In the genomic region with DNA sequence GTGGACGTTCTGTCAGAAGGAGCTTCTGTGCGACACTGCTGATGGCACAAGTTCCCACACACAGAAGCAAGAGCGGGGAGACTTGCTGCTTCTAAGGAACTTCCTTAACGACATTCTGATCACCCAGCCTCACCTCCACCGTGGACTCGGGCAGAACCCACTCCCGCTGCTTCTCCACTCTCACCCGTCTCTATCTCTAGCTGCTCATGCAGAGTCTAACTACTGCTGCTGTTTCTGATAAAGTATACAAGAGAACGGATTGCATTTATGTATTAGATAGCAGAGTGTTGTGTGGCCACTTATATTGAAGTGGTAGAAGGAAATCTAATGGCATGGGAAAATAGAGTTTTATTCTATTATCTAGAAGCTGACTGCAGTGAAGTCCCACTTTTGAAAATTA, we compare ENCODE assay signal across 42 mouse cellular contexts. TPM values are rescaled to one million over a fixed set of nuclear protein-coding genes. Genes with fewer than 3 reads are reported as not detected.
"Had no signal": no experiment of that assay in that cellular context is flagged by ENCODE, and none has a peak within 500 bp of the region (broad histone marks: within the 10 kb centered on the region; RNA-seq: fewer than 3 reads in every experiment).

No protein-coding gene starts in this region.

- H3K27ac ChIP-seq: left cerebral cortex, adult 2 months; limb, embryonic 10.5 days; limb, embryonic 12.5 days; limb, embryonic 13.5 days; limb, embryonic 15.5 days; liver, embryonic 12.5 days; liver, embryonic 13.5 days; liver, embryonic 14.5 days; liver, embryonic 15.5 days; lung, embryonic 15.5 days; macrophage; midbrain, embryonic 10.5 days; midbrain, embryonic 12.5 days; midbrain, embryonic 13.5 days; midbrain, embryonic 15.5 days had no signal

- H3K4me3 ChIP-seq: left cerebral cortex, adult 2 months; limb, embryonic 10.5 days; limb, embryonic 12.5 days; limb, embryonic 13.5 days; limb, embryonic 15.5 days; liver, embryonic 12.5 days; liver, embryonic 13.5 days; liver, embryonic 15.5 days; lung, embryonic 15.5 days; megakaryocyte, embryonic 14.5 days; midbrain, embryonic 10.5 days; midbrain, embryonic 12.5 days; midbrain, embryonic 13.5 days; midbrain, embryonic 15.5 days; myocyte had no signal

- H3K9me3 ChIP-seq: limb, embryonic 10.5 days; limb, embryonic 12.5 days; limb, embryonic 13.5 days; limb, embryonic 15.5 days; liver, embryonic 12.5 days; liver, embryonic 13.5 days; liver, embryonic 15.5 days; lung, embryonic 15.5 days; megakaryocyte, embryonic 14.5 days; midbrain, embryonic 10.5 days; midbrain, embryonic 12.5 days; midbrain, embryonic 13.5 days; midbrain, embryonic 15.5 days had no signal

- H3K9ac ChIP-seq: limb, embryonic 12.5 days; limb, embryonic 13.5 days; limb, embryonic 15.5 days; liver, embryonic 12.5 days; liver, embryonic 13.5 days; liver, embryonic 14.5 days; liver, embryonic 15.5 days; liver, postnatal 0 days; lung, embryonic 14.5 days; lung, embryonic 15.5 days; midbrain, embryonic 12.5 days; midbrain, embryonic 13.5 days; midbrain, embryonic 15.5 days had no signal

- H3K4me2 ChIP-seq: limb, embryonic 12.5 days; limb, embryonic 13.5 days; limb, embryonic 15.5 days; liver, embryonic 12.5 days; liver, embryonic 13.5 days; liver, embryonic 15.5 days; lung, embryonic 14.5 days; lung, embryonic 15.5 days; midbrain, embryonic 11.5 days; midbrain, embryonic 12.5 days; midbrain, embryonic 13.5 days; midbrain, embryonic 15.5 days had no signal

- ATAC-seq: liver, embryonic 12.5 days; liver, postnatal 0 days; lung, postnatal 0 days; midbrain, embryonic 13.5 days; midbrain, embryonic 15.5 days; midbrain, embryonic 16.5 days had no signal

- DNase-seq: left cerebral cortex, postnatal 4 days; liver, embryonic 13.5 days; liver, postnatal 0 days; lung, adult 18-20 months; lung, adult 2 months; lung, embryonic 14.5 days; lung, postnatal 10 days; lung, postnatal 14 days; lung, postnatal 36 days; lung, postnatal 4 days had no signal

- H3K27me3 ChIP-seq: liver, embryonic 13.5 days; liver, embryonic 15.5 days; lung, embryonic 15.5 days; midbrain, embryonic 12.5 days; midbrain, embryonic 13.5 days; midbrain, embryonic 15.5 days had no signal

- H3K4me1 ChIP-seq: limb, embryonic 13.5 days; liver, embryonic 15.5 days; lung, embryonic 15.5 days had no signal

RNA-seq across cellular contexts. Expression of a gene that starts 48.6 kb away (rescaled TPM):
- total RNA-seq: left cerebral cortex, adult 18-20 months; left cerebral cortex, adult 2 months; left cerebral cortex, adult 8-10 months; left cerebral cortex, postnatal 10 days; left cerebral cortex, postnatal 14 days; left cerebral cortex, postnatal 25 days; left cerebral cortex, postnatal 36 days; left cerebral cortex, postnatal 4 days; liver, adult 2 months; megakaryocyte, adult 5-6 weeks; monocyte, adult 5-6 weeks had no signal
- polyA plus RNA-seq: limb, embryonic 10.5 days; limb, embryonic 11.5 days; limb, embryonic 12.5 days; limb, embryonic 13.5 days; limb, embryonic 14.5 days; limb, embryonic 15.5 days; lung, adult 2 months; lung, embryonic 14.5 days; lung, embryonic 15.5 days; lung, embryonic 16.5 days; lung, postnatal 0 days; macrophage; midbrain, postnatal 0 days; myocyte had no signal
